Mouse (Mus musculus) gastrocnemius, postnatal 4 days (tissue): Measurements from ENCODE around the gene Igsf10. TPM values are rescaled to one million over a fixed set of nuclear protein-coding genes. Genes with fewer than 3 reads are reported as not detected.
A peak's percentile ranks its signal among the peaks of the same experiment; 100 is the strongest.
"Not testable (repeated sequence)": the region's sequence is repeated elsewhere in the genome, so short reads cannot be mapped to it uniquely, and the experiment has no call there.

Source experiments
- DNase-seq, 2 experiments: peaks; one replicate each; pipeline ENCODE4 v3.0.0; 2021 to 2022; ENCODE audit warnings: low spot score in 2 of 2, mixed read lengths in 2 of 2
- long read RNA-seq, 2 experiments: library from polyadenylated mRNA; stranded (forward); transcript quantifications; one replicate each; pipeline ENCODE4 v2.0.0; 2021
- total RNA-seq, 2 experiments: library from RNA; stranded (reverse); gene quantifications; 2 replicates each; pipeline ENCODE4 v1.2.3; 2021

Igsf10 gene
- total RNA-seq, result 10 to 100 TPM; 38.9 to 45.0 TPM
- long read RNA-seq, experiment 1, partial matches to known transcripts, result 0 of 9 reads
- long read RNA-seq, experiment 1, other reads (novel, unspliced or antisense), result 9 of 9 reads
- long read RNA-seq, experiment 2, full-length matches to known transcripts, result 2 of 2 reads
- long read RNA-seq, experiment 2, partial matches to known transcripts, result 0 of 2 reads
- long read RNA-seq, experiment 2, other reads (novel, unspliced or antisense), result 0 of 2 reads

DNA sequence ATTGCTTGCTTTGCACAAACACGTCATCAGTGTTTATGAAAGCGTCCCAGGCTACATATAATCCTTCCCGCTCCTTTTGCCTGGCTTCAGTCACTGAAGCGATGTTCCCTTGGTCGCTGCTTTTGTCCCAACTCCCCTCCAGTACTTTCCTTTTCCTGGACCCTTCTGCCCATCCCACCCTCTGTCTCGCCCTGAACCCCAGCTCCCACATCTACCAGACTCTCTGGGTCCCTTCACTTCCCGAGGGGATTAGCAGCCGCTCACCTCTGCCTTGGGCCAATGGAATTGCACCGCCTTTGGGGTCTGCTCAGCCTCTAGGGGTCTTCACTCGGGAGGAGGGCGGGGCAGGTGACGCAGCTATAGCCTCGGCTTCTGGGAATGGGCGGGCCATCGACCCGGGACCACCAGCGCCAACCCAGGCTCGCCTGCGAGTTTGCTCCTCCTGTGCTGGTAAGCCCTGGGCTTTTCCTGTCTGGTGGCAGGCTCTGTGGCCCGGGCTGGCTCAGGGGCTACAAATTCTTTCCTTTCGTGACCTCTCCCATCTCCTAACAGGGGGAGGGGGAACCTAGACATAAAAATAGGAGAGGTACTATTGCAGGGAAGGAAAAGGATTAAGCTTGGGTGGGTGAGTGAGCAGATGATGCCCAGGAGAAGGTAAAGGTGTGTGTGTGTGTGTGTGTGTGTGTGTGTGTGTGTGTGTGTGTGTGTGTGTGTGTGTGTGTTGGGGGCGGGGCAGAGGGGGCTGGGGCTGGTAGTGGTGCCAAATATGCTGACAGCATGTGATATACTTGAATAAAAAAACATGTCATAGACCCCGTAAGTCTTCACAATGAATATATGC lies at the start of gene Igsf10:
TSS of gene Igsf10 (minus strand) at position 330 of the 841 bp plus-strand sequence.
- peak; percentile 61 to 74 for DNase-seq

DNA sequence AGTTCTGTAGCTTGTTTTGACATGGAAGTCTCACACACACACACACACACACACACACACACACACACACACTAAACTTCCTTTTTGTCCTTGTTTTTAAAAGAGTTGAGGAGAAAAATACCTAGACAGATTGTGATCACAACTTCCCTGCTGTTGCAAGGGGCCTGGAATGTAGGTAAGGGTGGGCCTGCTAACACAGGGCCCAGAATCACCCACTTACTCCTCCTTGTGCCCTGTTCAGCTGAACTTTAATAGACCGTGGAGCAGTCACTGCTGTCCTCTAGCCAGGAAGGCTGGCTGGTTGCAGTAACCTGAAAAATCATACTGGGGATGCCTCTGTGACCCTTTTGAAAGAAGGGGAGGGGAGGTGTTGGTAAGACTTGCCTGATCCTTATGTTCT lies 41.4 kb upstream of the Igsf10 start:
- no peak for DNase-seq

DNA sequence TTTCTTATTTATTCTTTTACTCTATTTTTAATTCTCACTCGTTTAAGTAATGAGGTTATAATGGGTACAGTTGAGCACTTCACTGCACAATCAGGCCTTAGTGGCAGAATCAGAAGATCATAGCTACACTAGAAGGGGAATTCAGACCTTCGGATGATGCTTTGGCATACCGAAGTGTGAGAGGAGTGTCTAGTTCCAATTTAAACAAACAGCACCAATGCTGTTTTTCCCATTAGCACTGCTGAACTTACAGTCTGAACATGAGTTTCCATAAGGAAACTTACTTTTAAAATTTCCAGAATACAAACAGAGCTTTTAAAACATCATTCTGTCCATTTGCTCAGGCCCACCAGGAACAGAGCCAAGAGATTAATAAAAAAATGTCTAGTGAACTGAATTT lies 40.8 kb upstream of the Igsf10 start:
- DNase-seq, result no peak

DNA sequence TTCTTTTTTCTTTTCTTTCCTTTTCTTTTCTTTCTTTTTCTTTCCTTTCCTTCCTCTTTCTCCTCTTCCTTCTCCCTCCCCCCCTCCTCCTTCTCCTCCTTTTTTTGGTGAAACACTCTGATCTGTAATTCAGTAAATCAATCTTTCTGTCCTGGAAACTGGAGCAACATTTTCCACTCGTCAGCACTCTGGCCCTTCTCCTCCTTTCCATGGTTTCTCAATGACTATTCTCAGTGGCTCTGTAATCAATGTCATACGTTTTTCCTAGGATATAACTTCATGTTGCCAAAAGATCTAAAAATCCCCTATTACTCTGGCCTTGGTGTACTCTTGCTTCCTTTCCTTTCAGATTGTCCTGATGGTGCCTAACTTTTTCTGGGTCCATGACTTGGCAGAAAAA lies 40.1 kb upstream of the Igsf10 start:
- DNase-seq, result no peak

DNA sequence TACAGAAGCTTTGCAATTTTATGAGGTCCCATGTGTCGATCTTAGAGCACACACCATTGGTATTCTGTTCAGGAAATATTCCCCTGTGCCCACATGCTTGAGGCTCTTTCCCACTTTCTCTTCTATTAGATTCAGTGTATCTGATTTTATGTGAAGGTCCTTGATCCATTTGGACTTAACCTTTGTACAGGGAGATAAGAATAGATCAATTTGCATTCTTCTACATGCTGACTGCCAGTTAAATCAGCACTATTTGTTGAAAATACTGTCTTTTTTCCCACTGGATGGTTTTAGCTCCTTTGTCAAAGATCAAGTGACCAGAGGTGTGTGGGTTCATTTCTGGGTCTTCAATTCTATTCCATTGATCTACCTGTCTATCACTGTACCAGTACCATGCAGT lies 34.6 kb upstream of the Igsf10 start:
- not testable (repeated sequence) for DNase-seq

DNA sequence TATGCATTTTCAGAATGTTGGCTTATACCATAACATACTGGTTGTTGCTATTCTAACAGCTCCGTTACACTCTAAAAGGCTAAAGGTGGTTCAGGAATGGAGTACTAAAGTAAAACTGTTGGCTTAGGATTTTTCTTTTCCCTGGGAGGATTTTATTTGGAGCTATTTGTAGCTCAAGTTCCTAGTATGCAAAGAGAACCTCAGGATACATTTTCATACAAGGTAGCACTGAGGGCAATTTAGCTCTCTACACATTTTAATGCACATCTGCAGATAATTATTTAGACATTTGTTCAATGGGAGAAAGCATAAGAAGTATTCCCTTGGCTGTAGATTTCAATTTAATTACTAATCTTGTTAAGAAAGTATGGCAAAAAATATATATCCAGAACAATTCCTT lies 17.7 kb upstream of the Igsf10 start:
- DNase-seq, result no peak

DNA sequence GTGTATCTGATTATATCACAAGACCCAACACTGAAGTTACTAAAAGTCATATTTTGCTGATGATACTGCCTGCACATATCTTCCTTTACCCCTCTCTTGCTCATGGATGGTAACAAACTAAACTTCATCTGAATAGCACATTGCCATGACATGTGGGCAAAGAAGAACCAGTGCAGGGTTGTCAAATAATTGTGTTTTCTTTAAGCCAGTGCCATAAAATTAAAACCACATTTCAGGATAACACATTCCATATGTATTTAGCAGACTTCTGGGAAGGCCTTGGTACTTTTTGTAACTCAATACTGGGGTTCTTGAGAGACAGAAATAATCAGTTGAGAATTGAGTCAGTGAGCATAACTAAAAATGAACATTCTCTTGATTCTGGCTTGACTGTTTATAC lies 15.9 kb upstream of the Igsf10 start:
- DNase-seq, result no peak

DNA sequence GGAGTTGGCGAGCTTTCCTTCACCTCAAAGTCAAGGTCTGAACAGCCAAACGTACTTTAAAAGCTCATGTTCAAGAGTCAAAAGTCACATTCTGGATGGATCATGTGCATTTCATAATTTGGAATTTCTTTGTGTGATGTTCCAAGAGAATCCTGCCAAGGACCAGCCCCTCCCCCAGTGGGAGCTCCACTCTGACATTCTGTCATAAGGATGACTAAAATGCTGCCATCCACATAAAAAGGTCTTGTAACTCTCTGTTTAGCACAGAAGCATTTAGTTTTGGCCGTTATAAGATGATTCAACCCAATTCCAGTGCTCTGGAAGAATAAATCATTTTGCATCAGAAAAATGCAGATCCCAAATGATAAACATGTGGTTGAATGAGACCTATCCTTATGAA lies 10.0 kb upstream of the Igsf10 start:
- DNase-seq, result peak in 1 of 2 experiments; percentile 29

DNA sequence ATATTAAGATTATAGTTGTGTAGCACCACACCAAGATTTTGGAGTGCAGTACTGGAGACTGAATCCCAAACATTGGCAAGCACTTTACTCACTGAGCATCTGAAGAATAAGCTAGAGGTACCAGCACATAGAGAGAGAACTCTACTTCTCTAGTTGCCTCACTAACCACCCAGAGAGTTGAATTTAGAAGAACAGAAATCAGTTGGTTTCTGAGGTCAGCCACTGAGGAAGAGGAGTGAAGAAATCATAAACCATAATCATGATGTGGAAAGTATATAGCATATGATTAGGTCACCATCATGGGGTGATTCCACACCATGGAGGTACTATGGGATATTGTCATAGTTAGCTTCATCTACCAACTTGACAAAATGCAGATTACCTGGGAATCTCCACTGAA lies 7.6 kb upstream of the Igsf10 start:
- DNase-seq, result no peak

DNA sequence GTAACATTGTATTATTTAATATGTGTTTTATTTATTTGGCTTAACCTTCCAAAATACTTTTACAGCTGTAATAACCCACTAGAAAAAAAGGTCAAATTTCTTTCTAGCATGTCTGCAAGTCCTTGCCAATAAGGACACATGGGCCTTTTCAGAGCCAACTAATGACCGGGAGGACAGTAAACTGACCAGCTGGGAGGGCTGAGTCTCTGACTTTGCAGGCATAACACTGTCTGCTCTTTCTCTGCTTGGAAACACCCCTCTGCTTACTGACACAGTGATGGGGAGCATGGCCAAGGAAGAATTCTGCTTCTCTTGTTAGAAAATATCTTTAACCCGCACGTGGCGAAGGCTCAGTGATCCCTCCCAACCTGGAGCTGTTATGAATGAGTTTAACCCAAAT lies 1.2 kb downstream of the Igsf10 start:
- peak; percentile 21 to 58 for DNase-seq

DNA sequence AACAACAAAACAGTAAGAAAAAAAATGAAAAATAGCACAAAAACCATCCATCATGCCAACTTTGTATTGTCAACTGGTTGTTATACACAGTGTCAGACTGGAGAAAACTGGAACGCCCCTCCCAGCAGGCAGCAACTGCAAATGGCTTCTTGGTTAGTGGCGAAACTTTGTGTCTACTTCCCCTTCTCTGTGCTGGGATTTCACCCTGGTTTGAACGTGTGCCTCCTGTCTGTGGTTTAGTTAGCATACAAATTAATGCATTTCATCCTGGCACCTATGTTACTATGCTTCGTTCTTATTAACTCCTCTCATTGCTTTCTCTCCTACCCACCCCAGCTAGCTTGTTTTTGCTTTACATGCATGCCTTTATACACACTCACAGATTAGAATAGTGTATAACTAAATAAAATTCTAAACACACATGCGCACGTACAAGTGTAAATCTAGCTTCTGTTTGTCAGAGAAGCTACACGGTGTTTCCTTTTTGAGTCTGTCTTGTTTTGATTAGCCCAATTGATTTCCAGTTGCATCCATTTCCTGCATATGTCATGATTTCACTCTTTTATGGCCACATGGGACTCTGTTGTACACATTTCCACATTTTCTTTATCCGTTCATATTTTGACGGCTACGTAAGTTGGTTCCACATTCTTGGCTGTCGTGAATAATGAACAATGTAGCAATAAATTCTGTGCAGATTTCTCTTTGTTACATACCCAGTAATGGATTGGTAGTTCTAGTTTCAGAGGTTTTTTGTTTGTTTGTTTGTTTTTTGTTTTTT lies 2.4 kb downstream of the Igsf10 start:
- DNase-seq, result no peak

DNA sequence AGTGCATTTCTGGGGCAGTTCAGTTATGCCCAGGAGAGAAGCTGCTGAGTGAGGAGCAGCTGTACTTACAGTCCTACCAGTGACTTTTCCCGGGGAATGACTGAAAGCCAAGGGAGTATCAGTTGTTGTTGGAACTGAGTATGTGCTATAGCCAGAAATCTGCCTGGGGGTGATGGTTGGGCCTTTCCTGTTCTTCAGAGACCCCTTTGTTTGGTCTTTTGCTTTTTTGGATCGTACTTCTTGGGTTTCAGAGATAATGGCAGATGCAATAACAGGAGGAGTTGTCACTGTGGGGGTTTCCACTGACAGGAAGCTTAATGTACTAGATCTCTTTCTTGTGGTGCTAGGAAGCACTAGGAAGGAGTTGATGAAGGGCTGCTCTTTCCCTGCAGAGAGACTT lies 15.7 kb downstream of the Igsf10 start:
- no peak for DNase-seq

DNA sequence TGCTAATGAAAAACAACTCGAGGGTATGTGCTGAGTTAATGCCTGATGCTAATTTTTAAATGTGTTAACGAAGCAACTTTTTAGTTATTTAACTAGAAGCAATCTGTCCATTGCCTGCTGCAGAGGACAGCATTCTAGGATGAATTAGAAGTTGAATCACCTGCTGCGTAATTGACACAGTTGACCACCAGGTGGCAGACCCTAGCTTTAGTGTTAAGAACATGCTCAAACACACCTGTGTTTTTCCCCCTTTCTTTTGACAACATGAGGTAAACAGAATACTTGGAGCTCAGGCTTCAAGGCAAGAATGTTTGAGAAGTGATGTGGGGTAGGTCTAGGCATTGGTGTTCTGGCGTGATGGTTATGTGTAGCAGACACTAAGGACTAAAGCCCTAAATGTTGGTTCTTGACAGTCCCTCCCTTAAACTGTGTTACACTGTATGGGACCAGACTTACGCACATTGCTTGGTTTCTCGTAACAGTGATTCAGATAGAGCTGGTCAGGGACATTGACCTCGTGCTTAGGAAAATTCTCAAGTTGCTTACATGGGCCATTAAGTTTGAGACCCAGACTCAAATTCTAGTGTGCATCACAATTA lies 22.8 kb downstream of the Igsf10 start:
- DNase-seq, result peak in 1 of 2 experiments; percentile 39

DNA sequence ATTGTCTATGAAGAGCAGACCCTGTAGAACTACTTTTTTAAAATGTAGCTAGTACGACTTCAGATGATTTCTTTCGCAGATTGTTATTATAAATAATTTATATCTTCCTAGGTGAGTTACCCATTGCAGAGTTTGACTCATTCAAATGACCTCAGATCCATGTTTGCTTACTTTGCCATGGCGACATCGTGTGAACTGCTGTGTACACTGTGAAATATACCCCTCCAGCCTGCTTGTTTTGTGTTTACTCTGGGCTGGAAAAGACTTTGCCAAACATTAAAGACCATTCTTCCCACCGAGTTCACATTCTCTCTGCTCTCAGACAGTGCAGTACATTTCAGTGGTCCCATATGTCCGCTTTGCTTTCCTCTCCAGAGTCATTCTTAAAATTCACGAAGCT lies 28.1 kb downstream of the Igsf10 start:
- no peak for DNase-seq

DNA sequence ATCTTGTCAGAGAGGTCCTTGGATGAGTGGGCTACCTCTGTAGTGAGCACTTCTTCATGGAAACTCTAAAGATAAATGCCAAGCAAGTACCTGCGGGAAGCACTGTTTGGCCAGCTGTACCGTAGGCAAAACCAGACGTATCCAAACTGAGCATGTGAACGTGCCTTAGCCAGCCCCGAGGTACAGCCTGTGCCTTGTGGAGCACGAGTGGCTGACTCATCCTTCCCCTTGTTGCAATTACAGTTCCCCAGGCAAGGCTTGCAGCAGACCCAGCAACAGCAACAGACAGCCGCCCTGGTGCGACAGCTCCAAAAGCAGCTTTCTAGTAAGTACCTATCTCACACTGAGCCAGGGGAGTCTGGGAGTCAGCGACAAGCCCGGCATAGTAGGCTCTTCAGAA lies 31.6 kb downstream of the Igsf10 start:
- DNase-seq, result no peak

DNA sequence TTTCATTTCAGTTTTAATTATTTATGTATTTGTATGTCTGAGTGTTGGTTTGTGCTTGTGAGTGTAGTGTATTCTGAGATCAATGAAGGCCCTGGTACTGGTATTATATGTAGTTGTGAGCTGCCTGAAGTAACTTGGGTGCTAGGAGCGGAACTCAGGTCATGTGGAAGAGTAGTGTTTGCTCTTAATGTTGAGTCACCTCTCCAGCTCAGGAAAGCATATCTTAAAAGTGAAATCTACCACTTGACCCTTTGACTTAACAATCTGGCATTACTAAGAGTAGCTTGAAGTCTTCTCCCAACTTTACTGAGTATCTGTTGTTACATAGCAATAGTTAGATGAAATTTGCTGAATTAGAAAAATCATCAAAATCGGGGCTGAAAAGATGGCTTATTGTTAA lies 38.7 kb downstream of the Igsf10 start:
- no peak for DNase-seq

DNA sequence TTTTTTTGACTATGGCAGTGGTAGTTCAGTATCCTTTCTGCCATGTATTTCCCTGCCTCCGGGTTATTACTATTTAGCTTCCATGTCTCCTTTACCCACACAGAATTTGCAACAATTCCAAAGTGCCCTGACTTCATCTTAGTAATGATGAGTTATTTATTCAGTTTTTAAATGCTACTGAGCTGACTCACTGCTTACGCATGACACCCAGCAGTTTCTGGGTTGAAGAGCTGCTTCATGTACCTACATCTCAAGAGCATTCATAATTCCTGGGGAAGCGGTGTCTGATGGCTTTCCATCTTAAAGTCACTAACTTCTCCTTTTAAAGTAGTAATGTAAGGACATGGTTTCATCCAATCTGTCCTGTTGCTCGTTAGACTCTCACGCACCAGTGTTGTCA lies 39.2 kb downstream of the Igsf10 start:
- no peak for DNase-seq

DNA sequence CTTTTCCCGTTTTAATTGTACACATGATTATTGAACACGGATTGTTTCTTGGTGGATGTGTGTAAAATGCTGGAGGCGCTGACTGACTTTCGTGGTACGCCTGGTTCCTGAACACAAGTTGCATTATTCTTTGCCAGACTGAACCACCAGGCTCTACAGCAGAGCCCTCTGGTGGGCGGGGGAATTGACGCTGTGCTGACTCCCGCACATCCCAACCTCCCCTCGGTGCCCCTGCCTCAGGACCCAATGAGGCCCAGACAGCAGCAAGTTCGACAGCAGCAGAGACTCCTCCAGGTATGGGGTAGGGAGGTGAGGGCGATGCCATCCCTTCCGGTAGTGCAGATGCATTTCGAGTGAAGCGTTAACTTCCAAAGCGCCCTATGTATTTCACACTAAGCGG lies 46.5 kb downstream of the Igsf10 start:
- DNase-seq, result no peak

DNA sequence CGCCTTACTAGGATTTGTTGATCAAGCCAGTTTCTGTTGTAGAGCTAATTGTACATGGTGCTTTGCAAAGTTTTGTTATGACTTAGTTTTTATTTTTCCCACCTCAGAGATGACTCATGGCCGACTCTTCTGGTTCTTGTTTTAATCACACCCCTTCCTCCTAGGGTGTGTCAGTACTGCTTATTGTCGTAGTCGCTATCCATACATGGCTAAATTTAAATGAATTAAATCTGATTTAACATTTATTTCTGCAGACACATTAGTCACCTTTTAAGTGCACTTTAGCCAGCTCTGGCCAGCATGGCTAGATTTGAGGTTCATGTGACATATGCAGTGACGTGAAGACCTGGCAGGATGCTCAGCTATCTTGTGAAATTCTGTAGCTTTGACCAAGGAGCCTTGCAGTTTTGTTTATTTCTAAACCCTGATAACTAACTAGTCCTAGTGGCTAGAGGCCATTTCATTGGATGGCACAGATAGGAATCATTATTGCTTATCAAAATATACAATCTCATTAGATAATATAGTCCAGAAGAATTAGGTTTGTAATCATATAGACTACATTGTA lies 47.5 kb downstream of the Igsf10 start:
- no peak for DNase-seq

DNA sequence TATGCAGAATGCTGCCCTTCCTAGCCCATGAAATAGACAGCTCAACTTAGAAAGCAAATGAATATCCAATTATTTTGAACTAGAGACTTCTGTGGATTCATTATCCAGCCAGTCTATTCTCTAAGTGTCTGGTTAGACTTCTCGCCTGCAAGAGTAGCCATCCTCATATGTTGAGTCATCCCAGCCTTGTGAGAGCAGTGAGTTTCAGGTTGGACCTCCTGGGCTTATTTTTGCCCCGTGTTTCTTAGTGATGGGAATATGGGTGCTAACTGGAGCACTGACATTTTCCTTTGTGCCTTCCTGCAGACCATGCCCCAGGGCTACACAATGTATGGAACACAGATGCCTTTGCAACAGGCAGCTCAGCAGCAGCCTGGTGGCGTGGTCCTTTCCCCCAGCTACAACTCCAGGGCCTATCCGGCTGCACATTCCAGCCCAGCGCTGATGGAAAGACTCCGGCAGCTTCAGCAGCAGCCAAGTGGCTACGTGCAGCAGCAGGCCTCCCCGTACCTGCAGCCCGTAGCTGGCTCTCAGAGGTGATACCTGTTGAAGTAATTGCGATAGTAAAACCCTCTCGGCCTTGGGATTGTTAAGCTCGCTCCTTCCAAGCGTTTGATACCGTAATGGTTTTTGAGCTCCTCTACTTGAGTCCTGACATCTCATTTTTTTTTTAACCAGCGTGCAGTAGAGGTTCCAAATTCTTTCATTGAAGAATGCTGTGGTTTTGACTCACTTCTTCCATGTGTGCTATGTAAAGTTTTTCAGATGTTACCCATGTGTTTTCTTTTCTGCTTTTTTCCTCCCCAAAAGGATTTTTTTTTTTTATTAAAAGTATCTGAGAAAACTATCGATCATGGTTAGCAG lies 48.3 kb downstream of the Igsf10 start:
- DNase-seq, result no peak
